Mouse (Mus musculus) kidney, embryonic 16.5 days (tissue): ENCODE measurements around the gene Igsf23. TPM values are rescaled to one million over a fixed set of nuclear protein-coding genes. Genes with fewer than 3 reads are reported as not detected.

Experiments used
- ATAC-seq: fragments of 200-750 bp; cut with Nextera tagmentation; 2 replicates; pipeline ENCODE4 v1.8.0; 2017; ENCODE audit warnings: moderate TSS enrichment; ENCODE audit not compliant: low FRiP score, low TSS enrichment
- H3K27ac ChIP-seq: fragments of 300-500 bp; sonication (generic); 2 replicates; pipeline ENCODE4 v1.5.1; 2014; ENCODE audit warnings: low read length
- H3K27me3 ChIP-seq: fragments of 300-500 bp; sonication (generic); 2 replicates; pipeline ENCODE4 v1.6.1; 2014; ENCODE audit warnings: low read length, control low read depth, mixed read lengths; ENCODE audit not compliant: insufficient read depth
- H3K36me3 ChIP-seq: fragments of 300-500 bp; sonication (generic); 2 replicates; pipeline ENCODE4 v1.6.1; 2014; ENCODE audit warnings: low read length, control low read depth, mixed read lengths; ENCODE audit not compliant: insufficient read depth
- H3K4me1 ChIP-seq: fragments of 300-500 bp; sonication (generic); 2 replicates; pipeline ENCODE4 v1.6.1; 2014; ENCODE audit warnings: low read length, control low read depth, mixed read lengths; ENCODE audit not compliant: insufficient read depth
- H3K4me2 ChIP-seq: fragments of 300-500 bp; sonication (generic); replicated peaks from 2 replicates; pipeline ENCODE4 v1.6.1; 2014; ENCODE audit warnings: low read depth, low read length
- H3K4me3 ChIP-seq: fragments of 300-500 bp; sonication (generic); 2 replicates; pipeline ENCODE4 v1.5.1; 2014; ENCODE audit warnings: mild to moderate bottlenecking, low read length
- H3K9ac ChIP-seq: fragments of 300-500 bp; sonication (generic); replicated peaks from 2 replicates; pipeline ENCODE4 v1.6.1; 2014; ENCODE audit warnings: low read length
- H3K9me3 ChIP-seq: fragments of 300-500 bp; sonication (generic); 2 replicates; pipeline ENCODE4 v1.6.1; 2016; ENCODE audit warnings: low read length, control low read depth
- WGBS: fragments of 180-500 bp; shearing (Covaris S2); extraction: QIAGEN DNeasy Blood & Tissue Kit; methylation state at CpG from one replicate; pipeline ENCODE4 v1.1.7; 2014; 5-methylcytosine and 5-hydroxymethylcytosine counted together
- polyA plus RNA-seq: library from polyadenylated mRNA; unstranded; fragments of >200 nt; fragmentation: Nextera tagmentation; extraction: Ambion mirVana; gene quantifications from 2 replicates; pipeline ENCODE4 v1.2.1, GENCODE M21; 2015

Gene Igsf23
- polyA plus RNA-seq, 1 experiment from 2014 or later: 0.21 TPM

- Histone ChIP-seq H3K4me1 (no peaks in the 10 kb centered on the region), H3K4me2 (no peak within 1 kb of the TSS), H3K4me3 (no peak within 1 kb of the TSS), H3K9me3 (no peaks in the 10 kb centered on the region; the same call in 1 of the 2 replicates), H3K36me3 (no peaks in the 10 kb centered on the region), H3K9ac (no peak within 1 kb of the TSS), H3K27ac (no peak within 1 kb of the TSS), H3K27me3 (no peaks in the 10 kb centered on the region)
- no peak for ATAC-seq
- 70% methylated on average over 7 of the region's 7 CpGs for WGBS
These were observed 62.7 kb downstream of the Igsf23 start, which contains the start of gene Ceacam19 for GRCm38 (mm10) chr7:19887849-19888248. Gene Ceacam19, minus strand, starts transcription at chr7:19887965.

Other genes starting within 250 kb of the Igsf23 start
- 136 and 153 TPM in 2 replicates for gene Tomm40, start 235.3 kb downstream of the Igsf23 start, polyA plus RNA-seq
- gene Nectin2, start 200.3 kb downstream of the Igsf23 start, polyA plus RNA-seq: 150 and 157 TPM in 2 replicates
- 280 and 309 TPM in 2 replicates for gene Bcam, start 179.7 kb downstream of the Igsf23 start, polyA plus RNA-seq
- gene Cblc, start 153.9 kb downstream of the Igsf23 start, polyA plus RNA-seq: 9.4 and 12.2 TPM in 2 replicates
- 3.3 and 3.9 TPM in 2 replicates for gene Bcl3, start 128.0 kb downstream of the Igsf23 start, polyA plus RNA-seq
- not detected in 2 replicates for gene Gm19345, start 98.8 kb downstream of the Igsf23 start, polyA plus RNA-seq
- gene Ceacam16, start 89.5 kb downstream of the Igsf23 start, polyA plus RNA-seq: 0.15 TPM in 1 of 2 replicates, not detected in the other
- gene Ceacam19, start 62.8 kb downstream of the Igsf23 start, polyA plus RNA-seq: 0.06 TPM in 1 of 2 replicates, not detected in the other
- gene Pvr, start 29.6 kb downstream of the Igsf23 start, polyA plus RNA-seq: 11.8 and 16.0 TPM in 2 replicates
- not detected in 2 replicates for gene Ceacam20, start 14.7 kb upstream of the Igsf23 start, polyA plus RNA-seq
- not detected in 2 replicates for gene Nlrp9b, start 40.7 kb upstream of the Igsf23 start, polyA plus RNA-seq
- gene Vmn1r91, start 148.9 kb upstream of the Igsf23 start, polyA plus RNA-seq: not detected in 2 replicates
- gene Gm16442, start 171.8 kb upstream of the Igsf23 start, polyA plus RNA-seq: not detected in 2 replicates
- gene Vmn1r93, start 188.3 kb upstream of the Igsf23 start, polyA plus RNA-seq: not detected in 2 replicates
- gene Vmn1r94, start 217.6 kb upstream of the Igsf23 start, polyA plus RNA-seq: not detected in 2 replicates
- gene Vmn1r95, start 243.0 kb upstream of the Igsf23 start, polyA plus RNA-seq: not detected in 2 replicates